Mouse (Mus musculus) limb, embryonic 13.5 days (tissue): Measurements from ENCODE around the gene Prickle4. TPM values are rescaled to one million over a fixed set of nuclear protein-coding genes. Genes with fewer than 3 reads are reported as not detected.

Source experiments
- ATAC-seq: fragments of 200-750 bp; cut with Nextera tagmentation; 2 replicates; pipeline ENCODE4 v1.8.0; 2017; ENCODE audit warnings: low read depth, moderate number of reproducible peaks, moderate TSS enrichment; ENCODE audit not compliant: low FRiP score
- H3K27ac ChIP-seq: fragments of 300-500 bp; sonication (generic); 2 replicates; pipeline ENCODE4 v1.5.1; 2015; ENCODE audit warnings: inconsistent platforms, mild to moderate bottlenecking, moderate library complexity
- H3K27me3 ChIP-seq: fragments of 300-500 bp; sonication (generic); 2 replicates; pipeline ENCODE4 v1.6.1; 2015; ENCODE audit warnings: mild to moderate bottlenecking, inconsistent platforms
- H3K36me3 ChIP-seq: fragments of 300-500 bp; sonication (generic); 2 replicates; pipeline ENCODE4 v1.6.1; 2015; ENCODE audit warnings: inconsistent platforms, mild to moderate bottlenecking, moderate library complexity
- H3K4me1 ChIP-seq: fragments of 300-500 bp; sonication (generic); 2 replicates; pipeline ENCODE4 v1.6.1; 2015; ENCODE audit warnings: inconsistent platforms
- H3K4me2 ChIP-seq: fragments of 300-500 bp; sonication (generic); replicated peaks from 2 replicates; pipeline ENCODE4 v1.6.1; 2015; ENCODE audit warnings: inconsistent platforms, mild to moderate bottlenecking, moderate library complexity
- H3K4me3 ChIP-seq: fragments of 300-500 bp; sonication (generic); 2 replicates; pipeline ENCODE4 v1.5.1; 2015; ENCODE audit warnings: moderate library complexity, mild to moderate bottlenecking, inconsistent platforms
- H3K9ac ChIP-seq: fragments of 300-500 bp; sonication (generic); 2 replicates; pipeline ENCODE4 v1.6.1; 2015; ENCODE audit warnings: mild to moderate bottlenecking, inconsistent platforms
- H3K9me3 ChIP-seq: fragments of 300-500 bp; sonication (generic); 2 replicates; pipeline ENCODE4 v1.6.1; 2016; ENCODE audit warnings: inconsistent platforms
- WGBS: fragments of 180-500 bp; shearing (Covaris S2); methylation state at CpG from one replicate; pipeline ENCODE4 v1.1.7; 2015; 5-methylcytosine and 5-hydroxymethylcytosine counted together
- polyA plus RNA-seq: library from polyadenylated mRNA; unstranded; fragments of >200 nt; fragmentation: Nextera tagmentation; extraction: Ambion mirVana; gene quantifications from 2 replicates; pipeline ENCODE4 v1.2.1, GENCODE M21; 2015

Gene Prickle4
- polyA plus RNA-seq, 1 experiment from 2014 or later, result 0.42 TPM

GRCm38 (mm10) chr17:47687409-47688343 lies 6.9 kb downstream of the Prickle4 start:
- peak; percentile 92 for ATAC-seq
- peak overlapping the region; percentile 97 for H3K4me2 ChIP-seq
- peak overlapping the region; percentile 73; the same call in 1 of the 2 replicates for H3K27ac ChIP-seq
- H3K4me1 ChIP-seq, result peaks cover 24% of the 10 kb centered on the region
- under 1% methylated on average over 70 of the region's 70 CpGs for WGBS
- H3K9me3 ChIP-seq, result no peaks in the 10 kb centered on the region
- H3K27me3 ChIP-seq, result 0 out of 2 replicates have a peak, but pooled peaks cover 1% of the 10 kb centered on the region
- peaks cover 34% of the 10 kb centered on the region for H3K36me3 ChIP-seq
- H3K9ac ChIP-seq, result peak overlapping the region; percentile 83
- H3K4me3 ChIP-seq, result peak overlapping the region; percentile 89

GRCm38 (mm10) chr17:47682836-47683235 lies 11.7 kb downstream of the Prickle4 start:
- H3K4me2 ChIP-seq, result no peak overlapping the region
- H3K9ac ChIP-seq, result no peak overlapping the region
- H3K27ac ChIP-seq, result no peak overlapping the region
- H3K4me3 ChIP-seq, result no peak overlapping the region
- peaks cover 9% of the 10 kb centered on the region for H3K4me1 ChIP-seq
- 78% methylated on average over 4 of the region's 4 CpGs for WGBS
- H3K36me3 ChIP-seq, result peaks cover 76% of the 10 kb centered on the region
- no peaks in the 10 kb centered on the region for H3K27me3 ChIP-seq
- no peak for ATAC-seq
- H3K9me3 ChIP-seq, result no peaks in the 10 kb centered on the region

GRCm38 (mm10) chr17:47678702-47679101 lies 15.8 kb downstream of the Prickle4 start:
- Histone ChIP-seq H3K9me3 (no peaks in the 10 kb centered on the region), H3K36me3 (peaks cover 67% of the 10 kb centered on the region), H3K27ac (no peak overlapping the region), H3K9ac (no peak overlapping the region), H3K4me1 (no peaks in the 10 kb centered on the region), H3K4me2 (no peak overlapping the region), H3K4me3 (no peak overlapping the region), H3K27me3 (no peaks in the 10 kb centered on the region)
- ATAC-seq, result no peak
- 88% methylated on average over 5 of the region's 5 CpGs for WGBS

DNA sequence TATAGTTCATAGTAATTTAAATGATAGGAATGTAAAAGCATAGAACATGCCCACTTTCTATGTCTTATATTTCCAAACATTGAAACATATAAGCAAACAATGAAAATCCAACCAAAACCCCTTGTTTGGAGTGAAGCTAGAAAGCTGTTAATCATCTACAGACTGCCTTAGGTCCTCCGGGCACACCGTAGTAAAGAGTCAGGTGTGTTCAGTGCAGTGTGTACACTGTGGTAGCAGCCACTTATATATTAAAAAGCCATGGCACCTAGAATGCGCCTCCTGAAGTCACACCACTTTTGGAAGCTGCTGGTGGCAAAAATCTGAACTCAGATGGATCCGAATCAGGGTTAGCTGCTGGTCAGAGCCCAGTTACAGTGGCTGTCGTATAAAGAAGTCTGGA lies 16.3 kb downstream of the Prickle4 start:
- peaks cover 64% of the 10 kb centered on the region for H3K36me3 ChIP-seq
- no peak overlapping the region for H3K4me3 ChIP-seq
- peaks cover 1% of the 10 kb centered on the region for H3K27me3 ChIP-seq
- H3K9ac ChIP-seq, result no peak overlapping the region
- H3K9me3 ChIP-seq, result no peaks in the 10 kb centered on the region
- WGBS, result 87% methylated on average over 5 of the region's 5 CpGs
- H3K27ac ChIP-seq, result no peak overlapping the region
- peaks cover under 1% of the 10 kb centered on the region for H3K4me1 ChIP-seq
- H3K4me2 ChIP-seq, result no peak overlapping the region
- no peak for ATAC-seq

DNA sequence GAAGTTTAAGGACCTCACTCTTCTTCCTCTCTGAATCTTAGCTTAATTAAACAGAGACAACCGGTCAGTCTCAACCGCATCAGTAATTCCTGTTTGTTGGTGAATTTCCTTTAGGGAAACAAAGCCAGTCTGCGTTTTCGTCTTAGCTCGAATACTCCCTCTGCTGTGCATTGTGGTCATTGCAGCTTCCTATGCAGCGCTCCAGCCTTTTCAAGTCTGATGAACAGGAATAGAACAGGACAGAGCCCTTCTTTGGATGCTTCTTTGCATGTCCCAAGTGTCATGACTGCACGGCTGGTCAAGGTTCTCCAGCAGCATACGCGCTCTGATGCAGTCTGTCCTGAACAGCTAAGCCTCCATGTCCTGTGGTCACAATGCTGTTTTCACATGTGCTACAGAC lies 18.0 kb downstream of the Prickle4 start:
- no peak for ATAC-seq
- WGBS, result 25% methylated on average over 9 of the region's 9 CpGs
- Histone ChIP-seq H3K27me3 (peaks cover 13% of the 10 kb centered on the region), H3K27ac (no peak overlapping the region), H3K9ac (no peak overlapping the region), H3K9me3 (no peaks in the 10 kb centered on the region), H3K36me3 (peaks cover 54% of the 10 kb centered on the region), H3K4me3 (no peak overlapping the region), H3K4me2 (no peak overlapping the region), H3K4me1 (peaks cover 15% of the 10 kb centered on the region)

DNA sequence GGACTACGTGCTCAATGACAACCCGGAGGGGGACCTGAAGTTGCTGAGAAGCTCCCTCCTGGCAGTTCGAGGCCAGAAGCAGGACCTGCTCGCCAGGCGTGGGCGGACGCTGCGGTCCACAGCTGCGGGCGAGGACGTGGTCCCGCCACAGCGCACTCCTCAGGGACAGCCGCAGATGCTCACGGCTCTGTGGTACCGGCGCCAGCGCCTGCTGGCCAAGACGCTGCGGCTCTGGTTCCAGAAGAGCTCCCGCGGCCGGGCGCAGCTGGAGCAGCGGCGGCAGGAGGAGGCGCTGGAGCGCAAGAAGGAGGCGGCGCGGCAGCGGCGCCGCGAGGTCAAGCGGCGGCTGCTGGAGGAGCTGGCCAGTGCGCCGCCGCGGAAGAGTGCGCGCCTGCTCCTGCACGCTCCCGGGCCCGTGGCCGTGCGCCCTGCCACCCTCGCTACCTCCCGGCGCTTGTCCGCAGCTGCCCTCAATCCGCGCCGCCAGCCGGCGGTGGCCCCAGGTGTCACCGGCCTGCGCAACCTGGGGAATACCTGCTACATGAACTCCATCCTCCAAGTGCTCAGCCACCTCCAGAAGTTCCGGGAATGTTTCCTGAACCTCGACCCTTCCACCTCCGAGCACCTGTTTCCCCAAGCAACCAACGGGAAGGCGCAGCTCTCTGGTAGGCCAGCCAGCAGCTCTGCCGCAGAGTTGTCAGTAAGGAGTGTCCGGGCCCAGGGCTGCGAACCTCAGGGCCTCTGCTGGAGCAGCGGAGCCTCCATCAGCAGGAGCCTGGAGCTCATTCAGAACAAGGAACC lies 22.0 kb downstream of the Prickle4 start:
- 5% methylated on average over 60 of the region's 68 CpGs for WGBS
- Histone ChIP-seq H3K36me3 (peaks cover 19% of the 10 kb centered on the region), H3K4me2 (peak overlapping the region; percentile 89), H3K4me1 (peaks cover 15% of the 10 kb centered on the region), H3K27me3 (peaks cover 23% of the 10 kb centered on the region), H3K27ac (no peak overlapping the region), H3K4me3 (peak overlapping the region; percentile 48), H3K9me3 (no peaks in the 10 kb centered on the region), H3K9ac (peak overlapping the region; percentile 68)
- ATAC-seq, result peak; percentile 83

DNA sequence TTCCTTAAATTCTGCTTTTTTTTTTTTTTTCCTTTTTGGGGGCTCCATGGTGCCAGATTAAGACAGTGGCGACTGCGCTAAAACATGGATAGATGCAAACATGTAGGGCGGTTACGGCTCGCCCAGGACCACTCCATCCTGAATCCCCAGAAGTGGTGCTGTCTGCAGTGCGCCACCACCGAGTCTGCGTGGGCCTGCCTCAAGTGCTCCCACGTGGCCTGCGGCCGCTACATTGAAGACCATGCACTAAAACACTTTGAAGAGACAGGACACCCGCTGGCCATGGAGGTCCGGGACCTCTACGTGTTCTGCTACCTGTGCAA lies 22.6 kb downstream of the Prickle4 start:
- peaks cover 19% of the 10 kb centered on the region for H3K36me3 ChIP-seq
- no peaks in the 10 kb centered on the region for H3K9me3 ChIP-seq
- WGBS, result 15% methylated on average over 14 of the region's 14 CpGs
- peak overlapping the region; percentile 48 for H3K4me3 ChIP-seq
- H3K4me1 ChIP-seq, result peaks cover 15% of the 10 kb centered on the region
- H3K4me2 ChIP-seq, result peak overlapping the region; percentile 89
- no peak overlapping the region for H3K27ac ChIP-seq
- H3K9ac ChIP-seq, result peak overlapping the region; percentile 68
- ATAC-seq, result peak; percentile 52
- peaks cover 23% of the 10 kb centered on the region for H3K27me3 ChIP-seq

GRCm38 (mm10) chr17:47669166-47669565 lies 25.4 kb downstream of the Prickle4 start:
- Histone ChIP-seq H3K4me1 (peaks cover 15% of the 10 kb centered on the region), H3K4me2 (no peak overlapping the region), H3K4me3 (no peak overlapping the region), H3K9ac (no peak overlapping the region), H3K36me3 (peaks cover 8% of the 10 kb centered on the region), H3K27me3 (peaks cover 23% of the 10 kb centered on the region), H3K27ac (no peak overlapping the region), H3K9me3 (no peaks in the 10 kb centered on the region)
- ATAC-seq, result no peak
- WGBS, result 80% methylated on average over 4 of the region's 4 CpGs

DNA sequence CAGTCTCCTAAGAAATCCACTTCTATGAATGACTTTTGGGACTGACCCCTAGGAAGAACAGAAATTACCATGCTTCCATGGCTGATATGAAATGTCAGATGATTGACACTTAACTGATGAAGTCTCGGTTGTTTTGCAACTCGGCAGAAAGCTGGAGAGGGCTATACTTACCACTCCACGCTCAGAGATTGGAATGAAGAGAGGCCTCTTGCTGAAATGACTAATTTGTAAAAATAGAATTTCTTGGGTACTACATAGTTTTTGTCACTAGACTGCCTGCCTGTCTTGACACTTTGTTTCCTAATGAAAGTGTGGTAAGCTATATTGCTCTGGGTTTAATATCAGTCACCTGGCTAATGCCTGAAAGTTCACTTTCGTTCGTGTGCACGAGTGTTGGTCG lies 30.1 kb downstream of the Prickle4 start:
- Histone ChIP-seq H3K36me3 (no peaks in the 10 kb centered on the region; the same call in 1 of the 2 replicates), H3K4me3 (no peak overlapping the region), H3K9ac (no peak overlapping the region), H3K27ac (no peak overlapping the region), H3K27me3 (no peaks in the 10 kb centered on the region), H3K4me1 (no peaks in the 10 kb centered on the region), H3K4me2 (no peak overlapping the region), H3K9me3 (no peaks in the 10 kb centered on the region)
- 91% methylated on average over 7 of the region's 7 CpGs for WGBS
- no peak for ATAC-seq

GRCm38 (mm10) chr17:47663009-47663713 lies 31.4 kb downstream of the Prickle4 start:
- no peak overlapping the region for H3K27ac ChIP-seq
- H3K36me3 ChIP-seq, result no peaks in the 10 kb centered on the region; the same call in 1 of the 2 replicates
- WGBS, result 71% methylated on average over 9 of the region's 9 CpGs
- H3K27me3 ChIP-seq, result no peaks in the 10 kb centered on the region
- no peaks in the 10 kb centered on the region for H3K4me1 ChIP-seq
- no peaks in the 10 kb centered on the region for H3K9me3 ChIP-seq
- no peak overlapping the region for H3K4me2 ChIP-seq
- H3K4me3 ChIP-seq, result no peak overlapping the region
- no peak overlapping the region for H3K9ac ChIP-seq
- no peak for ATAC-seq

DNA sequence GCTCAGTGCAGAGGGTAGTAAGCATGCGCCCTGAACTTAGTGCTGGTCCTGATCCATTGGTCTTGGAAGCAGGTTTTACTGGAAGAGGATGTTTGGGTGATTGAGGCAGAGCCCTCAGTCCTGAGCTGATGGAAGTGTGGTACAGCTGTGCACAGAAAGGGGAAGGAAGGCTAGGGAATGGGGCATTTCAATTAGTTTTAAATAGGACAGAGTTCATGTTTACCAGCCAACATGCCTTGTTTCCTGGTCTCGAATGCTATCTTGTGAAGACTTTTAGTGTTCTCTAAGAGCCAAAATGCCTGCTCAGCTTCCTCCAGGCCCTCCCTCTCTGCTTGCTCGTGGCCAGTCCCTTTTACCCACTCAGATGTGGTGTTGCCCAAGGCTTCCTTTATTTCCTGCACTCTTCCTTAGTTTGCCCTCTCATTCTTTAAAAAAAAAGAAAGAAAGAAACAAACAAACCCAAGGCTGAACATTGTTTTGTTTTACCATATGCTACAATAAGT lies 35.7 kb downstream of the Prickle4 start:
- Histone ChIP-seq H3K27me3 (no peaks in the 10 kb centered on the region), H3K36me3 (peaks cover 3% of the 10 kb centered on the region; the same call in 1 of the 2 replicates), H3K4me3 (no peak overlapping the region), H3K9ac (no peak overlapping the region), H3K9me3 (no peaks in the 10 kb centered on the region), H3K4me1 (no peaks in the 10 kb centered on the region), H3K27ac (no peak overlapping the region), H3K4me2 (no peak overlapping the region)
- WGBS, result 84% methylated on average over 3 of the region's 3 CpGs
- ATAC-seq, result no peak
